Comparison of ENCODE assay signal across 15 mouse cellular contexts in the genomic region with DNA sequence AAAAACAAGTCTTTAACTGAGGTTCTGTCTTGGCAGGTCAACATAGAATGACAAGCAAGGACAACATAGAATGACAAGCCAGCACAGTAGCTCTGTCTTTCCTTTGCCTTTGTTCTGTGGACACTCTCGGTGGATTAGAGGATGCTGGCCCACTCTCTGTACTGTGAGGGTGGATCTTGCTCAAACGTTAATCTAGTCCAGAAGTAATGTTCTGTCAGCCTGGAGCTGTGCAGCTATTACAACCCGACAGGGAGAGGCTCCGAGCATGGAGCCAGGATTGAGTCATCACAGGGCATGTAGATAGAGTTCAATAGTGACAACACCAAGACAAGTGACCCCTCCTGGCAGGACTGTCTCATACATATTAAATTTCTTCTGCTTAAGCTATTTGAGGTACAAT. TPM values are rescaled to one million over a fixed set of nuclear protein-coding genes. Genes with fewer than 3 reads are reported as not detected.
DNase-seq lines count a peak whose midpoint lies in the region.
"Had no signal": no experiment of that assay in that cellular context is flagged by ENCODE, and none has a peak within 500 bp of the region (broad histone marks: within the 10 kb centered on the region; RNA-seq: fewer than 3 reads in every experiment).

No protein-coding gene starts in this region.

- peak; percentile 51 for DNase-seq in adrenal gland, adult 2 months
- no peak for DNase-seq in adrenal gland, postnatal 4 days (ENCODE audit: low spot score in 2 of 2)
- DNase-seq in gastrocnemius, postnatal 25 days = peak; percentile 15
- no peak for DNase-seq in gastrocnemius, postnatal 10 days
- peak; percentile 26 for DNase-seq in 3T3-L1 (ENCODE audit: low read depth, low spot score)
- peak; percentile 99 for DNase-seq in fat pad, adult 2 months (ENCODE audit: extremely low read depth, low read depth, low spot score)
- DNase-seq in layer of hippocampus, adult 9-11 months = no peak
- no peak for DNase-seq in heart, adult 8-10 months (ENCODE audit: low spot score)
- DNase-seq: cerebellum, adult 2 months; cerebellum, postnatal 10 days; gastrocnemius, postnatal 14 days; heart, adult 11 months; kidney, adult 2 months had no signal

RNA-seq across cellular contexts. Expression of a gene that starts 42.4 kb away (rescaled TPM):
- total RNA-seq in adrenal gland, adult 2 months (2021) = not detected
- polyA plus RNA-seq in adrenal gland, adult 2 months (2012; rRNA removed) = not detected in 2 replicates
- under 1 TPM in 1 of 2 experiments, not detected in 1; 0.36 TPM for total RNA-seq in adrenal gland, postnatal 4 days (2021)
- total RNA-seq in gastrocnemius, postnatal 25 days (2021) = not detected
- total RNA-seq in gastrocnemius, postnatal 10 days (2021) = not detected
- not detected for total RNA-seq in heart, adult 8-10 months (2022)
- total RNA-seq: gastrocnemius, postnatal 14 days; heart, postnatal 25 days had no signal
- polyA plus RNA-seq: cerebellum, adult 2 months; forebrain, embryonic 14.5 days had no signal

Comparison
In these comparisons a context has a peak if more than half of its experiments do, and no peak if none do; other contexts are left out.
1. DNase-seq: peak in adrenal gland, adult 2 months (single experiment), gastrocnemius, postnatal 25 days (single experiment), 3T3-L1 (single experiment) and fat pad, adult 2 months (single experiment); none in adrenal gland, postnatal 4 days (0 of 2), gastrocnemius, postnatal 10 days (single experiment), layer of hippocampus, adult 9-11 months (single experiment) and heart, adult 8-10 months (single experiment).